Mouse (Mus musculus) kidney, adult 2 months (tissue): Measurements from ENCODE around the gene Usp48. TPM values are rescaled to one million over a fixed set of nuclear protein-coding genes. Genes with fewer than 3 reads are reported as not detected.

ENCODE experiments used
- DNase-seq: peaks from one replicate; pipeline ENCODE4 v3.0.0; 2021
- H3K27ac ChIP-seq: fragments of 200-500 bp; 2 replicates; pipeline ENCODE4 v1.5.1; 2012; ENCODE audit warnings: low read depth, low read length, control low read depth, inconsistent platforms; ENCODE audit not compliant: insufficient read depth
- H3K27me3 ChIP-seq: fragments of 200-500 bp; replicated peaks from 2 replicates; pipeline ENCODE4 v1.6.1; 2012; ENCODE audit warnings: mild to moderate bottlenecking, moderate library complexity, low read length, inconsistent platforms; ENCODE audit not compliant: control insufficient read depth, insufficient read depth
- H3K36me3 ChIP-seq: fragments of 200-500 bp; 2 replicates; pipeline ENCODE4 v1.6.1; 2012; ENCODE audit warnings: mild to moderate bottlenecking, moderate library complexity, low read length, inconsistent platforms; ENCODE audit not compliant: control insufficient read depth, insufficient read depth
- H3K4me1 ChIP-seq: fragments of 200-500 bp; 2 replicates; pipeline ENCODE4 v1.6.1; 2011; ENCODE audit warnings: low read length; ENCODE audit not compliant: control insufficient read depth, insufficient read depth
- H3K4me3 ChIP-seq: fragments of 200-500 bp; 2 replicates; pipeline ENCODE4 v1.5.1; 2011; ENCODE audit warnings: mild to moderate bottlenecking, low read depth, low read length, control low read depth; ENCODE audit not compliant: insufficient read depth
- CTCF ChIP-seq: fragments of 200-500 bp; conservative IDR thresholded peaks from 2 replicates; pipeline ENCODE4 v1.5.1; 2011; ENCODE audit warnings: low read depth, mild to moderate bottlenecking, control low read depth, low read length, moderate library complexity, mixed read lengths; ENCODE audit not compliant: insufficient read depth, insufficient read length
- POLR2A ChIP-seq: fragments of 200-500 bp; IDR thresholded peaks from one replicate; pipeline ENCODE4 v1.6.1; 2011; ENCODE audit warnings: low read depth, low read length, control low read depth
- WGBS: fragments of 180-500 bp; shearing (Covaris S2); methylation state at CpG from one replicate; pipeline ENCODE4 v1.1.7; 2018; 5-methylcytosine and 5-hydroxymethylcytosine counted together
- polyA plus RNA-seq: library from polyadenylated mRNA; depleted of rRNA; stranded (reverse); fragments of >200 nt; gene quantifications from 2 replicates; pipeline ENCODE4 v1.2.3, GENCODE M21; 2012

Usp48 gene
- polyA plus RNA-seq, 1 experiment, result 38.6 TPM

- TF ChIP-seq POLR2A (no peak), CTCF (no peak)
- H3K4me3 ChIP-seq, result no peak overlapping the region
- peak overlapping the region; percentile 25; the same call in 1 of the 2 replicates for H3K27ac ChIP-seq
- 27% methylated on average over 6 of the region's 6 CpGs for WGBS
- DNase-seq, result peak; percentile 80
- peaks cover 10% of the 10 kb centered on the region for H3K4me1 ChIP-seq
- no peaks in the 10 kb centered on the region for H3K27me3 ChIP-seq
- no peaks in the 10 kb centered on the region for H3K36me3 ChIP-seq
Measured at GRCm38 (mm10) chr4:137661547-137661946, 68.0 kb downstream of the Usp48 start.

DNA sequence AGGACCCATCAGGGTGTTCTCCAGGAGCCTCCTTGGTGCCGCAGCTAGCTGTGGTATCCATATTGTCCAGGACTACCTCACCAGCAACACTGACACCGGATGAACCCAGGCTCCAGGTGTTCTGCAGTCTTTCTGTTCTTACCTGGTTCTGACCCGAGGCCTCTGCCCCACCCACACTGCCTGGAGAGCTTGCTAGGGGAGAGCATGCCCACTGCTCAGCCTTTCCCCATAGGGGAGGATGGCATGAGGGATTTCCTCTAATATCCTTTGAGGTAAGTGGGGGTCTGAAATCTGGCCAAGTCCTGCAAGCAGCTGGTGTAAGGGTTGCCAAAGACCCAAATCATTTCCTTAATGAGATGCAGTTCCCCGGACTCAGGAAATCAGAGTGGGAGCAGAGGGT lies 69.9 kb downstream of the Usp48 start:
- Histone ChIP-seq H3K4me1 (peaks cover 10% of the 10 kb centered on the region), H3K36me3 (no peaks in the 10 kb centered on the region), H3K27me3 (no peaks in the 10 kb centered on the region), H3K4me3 (no peak overlapping the region), H3K27ac (no peak overlapping the region)
- no peak for TF ChIP-seq CTCF
- no peak for TF ChIP-seq POLR2A
- 70% methylated on average over 4 of the region's 4 CpGs for WGBS
- no peak for DNase-seq

GRCm38 (mm10) chr4:137664433-137664979 lies 71.0 kb downstream of the Usp48 start, which contains the start of gene Rap1gap:
Gene Rap1gap, plus strand, starts transcription at chr4:137664726.
- H3K4me1 ChIP-seq, result peaks cover 10% of the 10 kb centered on the region
- H3K4me3 ChIP-seq, result peak within 1 kb of the TSS; percentile 54
- peak; percentile 60 for DNase-seq
- H3K36me3 ChIP-seq, result no peaks in the 10 kb centered on the region
- WGBS, result 2% methylated on average over 44 of the region's 44 CpGs
- TF ChIP-seq POLR2A, result no peak
- no peak for TF ChIP-seq CTCF
- H3K27me3 ChIP-seq, result no peaks in the 10 kb centered on the region
- H3K27ac ChIP-seq, result peak within 1 kb of the TSS; percentile 34

GRCm38 (mm10) chr4:137664980-137665675 lies 71.6 kb downstream of the Usp48 start:
- TF ChIP-seq CTCF (no peak), POLR2A (no peak)
- Histone ChIP-seq H3K4me3 (peak overlapping the region; percentile 54), H3K36me3 (no peaks in the 10 kb centered on the region), H3K27me3 (no peaks in the 10 kb centered on the region), H3K4me1 (peaks cover 10% of the 10 kb centered on the region), H3K27ac (peak overlapping the region; percentile 32)
- peak; percentile 41 for DNase-seq
- 19% methylated on average over 15 of the region's 15 CpGs for WGBS

- WGBS, result 88% methylated on average over 5 of the region's 5 CpGs
- TF ChIP-seq POLR2A, result no peak
- no peak for TF ChIP-seq CTCF
- no peaks in the 10 kb centered on the region for H3K36me3 ChIP-seq
- no peaks in the 10 kb centered on the region for H3K27me3 ChIP-seq
- H3K27ac ChIP-seq, result peak overlapping the region; percentile 32; the same call in 1 of the 2 replicates
- H3K4me3 ChIP-seq, result no peak overlapping the region; the same call in 1 of the 2 replicates
- DNase-seq, result no peak
- peaks cover 10% of the 10 kb centered on the region for H3K4me1 ChIP-seq
Measured at GRCm38 (mm10) chr4:137665791-137666190, 72.2 kb downstream of the Usp48 start.

DNA sequence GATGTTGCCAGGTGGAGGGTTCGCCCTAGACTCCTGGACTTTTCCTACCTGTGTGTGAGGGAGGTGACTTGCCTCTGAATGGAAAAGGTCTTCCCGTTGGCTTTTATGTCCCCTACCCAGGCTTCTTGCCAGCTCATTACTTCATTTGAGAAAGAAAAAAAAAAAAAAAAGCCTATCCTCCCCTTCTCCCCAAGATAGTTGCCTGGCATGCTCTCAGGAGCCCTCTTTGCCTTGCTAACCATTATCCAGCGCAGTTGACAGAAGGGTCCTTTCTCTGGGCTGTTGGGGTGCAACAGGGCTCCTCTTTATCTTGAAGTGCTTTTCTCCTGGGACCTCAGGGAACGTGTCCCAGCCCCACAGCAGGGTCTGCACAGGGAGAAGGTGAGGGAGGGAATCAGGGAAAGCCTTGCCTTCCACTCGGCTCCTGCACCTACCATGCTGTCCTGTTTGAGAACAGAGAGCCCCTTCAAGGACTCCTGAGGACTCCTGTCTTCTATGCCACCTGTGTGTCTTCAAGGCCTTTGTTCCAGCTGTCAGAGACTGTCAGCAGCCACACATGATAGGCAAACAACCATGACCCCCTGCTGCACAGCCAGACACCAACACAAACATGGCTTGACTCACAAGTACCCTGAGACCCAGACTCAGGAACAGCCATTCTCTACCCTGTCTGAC lies 72.9 kb downstream of the Usp48 start:
- WGBS, result 74% methylated on average over 5 of the region's 5 CpGs
- DNase-seq, result no peak
- Histone ChIP-seq H3K36me3 (no peaks in the 10 kb centered on the region), H3K27me3 (no peaks in the 10 kb centered on the region), H3K4me1 (peaks cover 10% of the 10 kb centered on the region), H3K27ac (no peak overlapping the region), H3K4me3 (no peak overlapping the region)
- TF ChIP-seq CTCF (no peak), POLR2A (no peak)

DNA sequence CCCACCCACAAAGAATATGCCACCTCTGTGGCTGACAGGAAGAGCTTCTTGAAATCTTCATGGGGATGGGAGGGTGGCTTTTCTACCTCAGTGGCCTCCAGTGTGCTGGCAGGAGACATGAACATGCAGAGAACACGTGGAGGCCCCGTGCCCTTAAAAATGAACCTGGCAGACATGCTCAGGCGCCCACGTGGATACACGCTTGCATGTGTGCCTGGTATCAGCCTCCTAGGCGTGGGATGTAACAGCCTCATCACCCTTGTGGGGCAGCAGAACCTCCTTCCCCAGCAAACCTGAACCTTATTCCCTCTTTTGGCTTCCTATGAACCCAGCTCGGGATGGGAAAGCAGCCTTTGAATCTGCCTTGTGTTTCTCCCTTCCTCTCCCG lies 73.4 kb downstream of the Usp48 start:
- DNase-seq, result no peak
- TF ChIP-seq POLR2A, result no peak
- TF ChIP-seq CTCF, result no peak
- 74% methylated on average over 8 of the region's 8 CpGs for WGBS
- H3K4me1 ChIP-seq, result peaks cover 6% of the 10 kb centered on the region
- no peaks in the 10 kb centered on the region for H3K36me3 ChIP-seq
- H3K27ac ChIP-seq, result no peak overlapping the region
- no peak overlapping the region for H3K4me3 ChIP-seq
- H3K27me3 ChIP-seq, result no peaks in the 10 kb centered on the region
